Mouse (Mus musculus) C2C12 (cell line): ENCODE data around the gene Tnfrsf21.

ENCODE experiments used
- CTCF ChIP-seq: IDR thresholded peaks from one replicate; pipeline ENCODE4 v1.5.1; 2011; ENCODE audit not compliant: control insufficient read depth, insufficient read depth, insufficient read length
- MYOG ChIP-seq: IDR thresholded peaks from one replicate; pipeline ENCODE4 v1.6.1; 2011; ENCODE audit not compliant: control insufficient read depth, insufficient read length; ENCODE audit errors: extremely low read depth
- USF1 ChIP-seq: IDR thresholded peaks from one replicate; pipeline ENCODE4 v1.6.1; 2011; ENCODE audit warnings: low read depth, mild to moderate bottlenecking, control low read depth, moderate library complexity

GRCm38 (mm10) chr17:43017341-43018052 is 1.1 kb downstream of the Tnfrsf21 start:
- TF ChIP-seq USF1 (no peak), CTCF (no peak), MYOG (no peak)
